Mouse (Mus musculus) neural tube, postnatal 0 days (tissue): Measurements from ENCODE around the gene Ier2. TPM values are rescaled to one million over a fixed set of nuclear protein-coding genes. Genes with fewer than 3 reads are reported as not detected.

Source experiments
- polyA plus RNA-seq: library from polyadenylated mRNA; unstranded; fragments of >200 nt; fragmentation: Nextera tagmentation; extraction: Ambion mirVana; gene quantifications from 2 replicates; pipeline ENCODE4 v1.2.1, GENCODE M21; 2015

The Ier2 gene
- polyA plus RNA-seq = 20.6 and 21.8 TPM in 2 replicates

GRCm38 (mm10) chr8:84662581-84663065 lies at the start of gene Ier2:
Ier2 (minus strand) TSS chr8:84662852.

GRCm38 (mm10) chr8:84700941-84701911 lies 38.6 kb upstream of the Ier2 start, which contains the start of gene Lyl1:
Lyl1 (plus strand) TSS chr8:84701457.

GRCm38 (mm10) chr8:84687705-84688100 lies 25.1 kb upstream of the Ier2 start, which contains the start of gene Nacc1:
Nacc1 (minus strand) TSS chr8:84687862.

GRCm38 (mm10) chr8:84686191-84687002 lies 23.7 kb upstream of the Ier2 start, which contains the start of gene Trmt1:
Trmt1 (plus strand) TSS chr8:84686307.

Other genes with a start within 250 kb of the Ier2 start
- gene Trmt1, start 23.5 kb upstream of the Ier2 start, polyA plus RNA-seq = 66.6 and 67.6 TPM in 2 replicates
- gene Nacc1, start 25.0 kb upstream of the Ier2 start, polyA plus RNA-seq = 11.8 and 14.3 TPM in 2 replicates
- 3.7 and 4.8 TPM in 2 replicates for gene Lyl1, start 38.6 kb upstream of the Ier2 start, polyA plus RNA-seq
- 0.57 and 1.4 TPM in 2 replicates for gene G430095P16Rik, start 60.2 kb upstream of the Ier2 start, polyA plus RNA-seq
- 72.8 and 75.0 TPM in 2 replicates for gene Nfix, start 137.5 kb upstream of the Ier2 start, polyA plus RNA-seq
- gene Dand5, start 160.0 kb upstream of the Ier2 start, polyA plus RNA-seq = 15.3 TPM in 2 replicates
- 47.5 and 50.9 TPM in 2 replicates for gene Gadd45gip1, start 168.7 kb upstream of the Ier2 start, polyA plus RNA-seq
- 96.2 and 103 TPM in 2 replicates for gene Rad23a, start 177.8 kb upstream of the Ier2 start, polyA plus RNA-seq
- gene Calr, start 184.1 kb upstream of the Ier2 start, polyA plus RNA-seq = 450 and 531 TPM in 2 replicates
- gene Farsa, start 194.1 kb upstream of the Ier2 start, polyA plus RNA-seq = 81.3 and 92.5 TPM in 2 replicates
- gene Syce2, start 209.3 kb upstream of the Ier2 start, polyA plus RNA-seq = 57.4 and 59.5 TPM in 2 replicates
- gene Gcdh, start 231.1 kb upstream of the Ier2 start, polyA plus RNA-seq = 39.3 and 46.9 TPM in 2 replicates
- gene Klf1, start 239.1 kb upstream of the Ier2 start, polyA plus RNA-seq = 0.32 and 0.45 TPM in 2 replicates
- 8.1 and 8.6 TPM in 2 replicates for gene Dnase2a, start 245.7 kb upstream of the Ier2 start, polyA plus RNA-seq